Mouse (Mus musculus) brain, embryonic 14.5 days (tissue): Measurements from ENCODE around the gene Dgka.

Experiments used
- CTCF ChIP-seq: fragments of 200-500 bp; IDR thresholded peaks from 2 replicates; pipeline ENCODE4 v1.5.1; 2012; ENCODE audit warnings: inconsistent platforms, mild to moderate bottlenecking, moderate library complexity, borderline replicate concordance; ENCODE audit not compliant: insufficient read depth, insufficient read length; ENCODE audit errors: extremely low read depth
- POLR2A ChIP-seq: fragments of 200-500 bp; IDR thresholded peaks from 2 replicates; pipeline ENCODE4 v1.6.1; 2012; ENCODE audit warnings: mild to moderate bottlenecking, inconsistent platforms, borderline replicate concordance; ENCODE audit not compliant: poor library complexity, insufficient read depth, insufficient read length, severe bottlenecking; ENCODE audit errors: extremely low read depth

GRCm38 (mm10) chr10:128746972-128747645 lies 2.5 kb upstream of the Dgka start:
- no peak for TF ChIP-seq CTCF
- TF ChIP-seq POLR2A, result no peak
